In genomic region chrX:136590199-136590896, GRCm38 (mm10) we compare ENCODE assay signal across 7 mouse cellular contexts. TPM values are rescaled to one million over a fixed set of nuclear protein-coding genes. Genes with fewer than 3 reads are reported as not detected.
DNase-seq lines count a peak whose midpoint lies in the region.

TSS of gene Tceal3 (plus strand) at chrX:136590842.

- intact Hi-C loops in left cerebral cortex, postnatal 36 days (cut with DNase I): loop anchor here (10.0 kb wide), 1 partner anchor 424 kb away; no protein-coding TSS in a partner anchor
- intact Hi-C loops in heart, postnatal 36 days (cut with DNase I): no loop called here

- no peak for DNase-seq in adrenal gland, postnatal 10 days
- DNase-seq in cerebellum, postnatal 14 days: peak; percentile 69 to 74
- peak; percentile 67 to 68 for DNase-seq in frontal cortex, postnatal 25 days (ENCODE audit: low spot score in 2 of 2)
- peak; percentile 69 to 72 for DNase-seq in left cerebral cortex, postnatal 36 days (ENCODE audit: low spot score in 2 of 2)
- peak; percentile 58 for DNase-seq in right cerebral cortex, postnatal 25 days
- no peak for DNase-seq in heart, postnatal 36 days
- no peak for DNase-seq in urinary bladder, postnatal 10 days (ENCODE audit: low spot score)

RNA-seq across cellular contexts. Expression of gene Tceal3, which starts in this region (rescaled TPM):
- total RNA-seq in adrenal gland, postnatal 10 days (2021): 10 to 100 TPM; 22.3 to 30.4 TPM
- 100 to 1,000 TPM; 151 to 173 TPM for total RNA-seq in left cerebral cortex, postnatal 36 days (2021)
- 1 to 10 TPM in 1 of 2 experiments, under 1 TPM in 1; 0.65 to 1.2 TPM for total RNA-seq in heart, postnatal 36 days (2021)

Comparison
In these comparisons a context has a peak if more than half of its experiments do, and no peak if none do; other contexts are left out.
1. RNA of gene Tceal3 (total RNA-seq): 151 to 173 TPM in left cerebral cortex, postnatal 36 days and 22.3 to 30.4 TPM in adrenal gland, postnatal 10 days; 0.65 to 1.2 TPM in heart, postnatal 36 days; every median in the first group is over 10 times any median in the second.
2. RNA of gene Tceal3 (total RNA-seq): 151 to 173 TPM in left cerebral cortex, postnatal 36 days; 22.3 to 30.4 TPM in adrenal gland, postnatal 10 days; every median in the first group is over 4 times any median in the second.
3. DNase-seq: peak in cerebellum, postnatal 14 days (2 of 2), frontal cortex, postnatal 25 days (2 of 2), left cerebral cortex, postnatal 36 days (2 of 2) and right cerebral cortex, postnatal 25 days (single experiment); none in adrenal gland, postnatal 10 days (single experiment), heart, postnatal 36 days (0 of 2) and urinary bladder, postnatal 10 days (single experiment).